Mouse (Mus musculus): ENCODE results near the gene Sycp2.

The Sycp2 gene

DNA sequence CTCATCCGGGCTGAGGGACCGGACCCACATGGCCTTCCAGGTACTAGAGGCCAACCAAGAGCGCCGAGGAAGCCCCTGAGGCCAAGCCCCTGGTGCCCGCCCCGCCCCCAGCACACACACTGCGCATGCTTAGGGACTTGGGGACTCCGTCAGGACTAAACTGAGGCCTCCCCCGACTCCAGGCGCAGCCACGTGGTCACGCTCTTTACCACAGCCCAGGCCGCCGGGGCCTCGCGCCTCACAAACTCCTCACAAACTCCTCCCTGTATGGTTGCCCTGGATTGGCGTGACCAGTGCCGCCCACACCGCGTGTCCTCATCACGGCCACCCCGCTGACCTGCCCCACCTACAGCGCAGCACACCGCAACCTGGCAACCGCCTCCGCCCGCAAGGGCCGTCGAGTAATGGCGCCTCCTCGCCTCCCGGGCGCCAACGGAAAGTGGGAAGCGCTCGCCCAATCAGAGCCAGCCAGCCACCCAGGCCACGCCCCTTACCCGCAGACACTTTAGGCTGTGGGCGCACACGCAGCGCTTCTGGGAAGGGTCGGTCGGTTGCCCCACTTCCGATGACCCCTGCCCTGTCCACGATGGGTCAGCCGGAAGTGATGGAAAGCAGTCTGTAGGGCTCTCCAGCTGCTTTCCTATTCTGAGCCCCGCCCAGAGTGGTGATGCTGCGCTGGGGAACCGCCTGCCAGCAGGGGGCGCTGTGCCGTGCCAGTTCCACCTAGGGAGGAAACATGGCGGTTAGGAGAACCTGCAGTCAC is at the start of gene Sycp2:
Gene Sycp2 (minus strand): TSS at position 633 of the 763 bp plus-strand sequence.
- no peak for DNase-seq (ENCODE audit: low spot score in 2 of 2)

DNA sequence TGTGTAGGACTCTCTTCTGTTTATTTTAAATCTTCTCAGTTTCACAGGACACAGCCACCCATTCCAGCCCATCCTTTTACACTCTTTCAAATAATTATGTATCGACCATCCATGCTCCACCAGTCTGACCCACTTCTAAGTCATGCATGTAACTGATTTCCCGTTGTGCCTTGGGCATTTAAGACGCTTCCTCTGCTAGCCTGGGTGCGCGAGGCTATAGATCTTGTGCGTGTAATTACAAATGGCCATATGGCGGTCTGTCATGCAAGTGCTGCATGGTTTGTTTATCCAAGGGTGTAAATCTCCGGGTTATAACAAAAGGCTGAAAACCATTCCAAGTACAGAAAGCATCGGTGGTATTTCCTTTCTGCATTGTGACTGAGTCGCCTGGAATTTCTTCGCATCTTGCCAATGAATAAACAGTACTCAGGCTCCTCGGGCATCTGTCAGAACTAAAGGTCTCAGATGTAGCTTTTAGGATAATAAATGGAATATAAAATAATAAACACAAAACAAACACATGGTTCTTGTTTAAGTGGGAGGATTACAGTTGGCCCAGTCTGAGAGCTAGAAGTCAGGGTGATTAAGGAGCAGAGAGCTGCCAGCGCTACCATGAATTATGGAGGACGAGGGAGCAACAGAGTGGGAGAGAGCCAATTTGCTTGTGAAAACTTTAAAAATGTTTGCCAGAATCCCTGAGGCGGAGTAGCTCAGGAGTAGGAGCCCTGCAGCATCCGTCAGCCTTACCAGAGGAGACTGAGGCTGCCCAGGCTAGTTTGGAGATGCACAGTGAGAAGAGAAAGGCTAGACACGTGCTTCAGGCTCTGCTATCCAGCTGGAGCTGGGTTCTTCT is 47.4 kb upstream of the Sycp2 start:
- DNase-seq (ENCODE audit: low spot score in 2 of 2) = no peak

DNA sequence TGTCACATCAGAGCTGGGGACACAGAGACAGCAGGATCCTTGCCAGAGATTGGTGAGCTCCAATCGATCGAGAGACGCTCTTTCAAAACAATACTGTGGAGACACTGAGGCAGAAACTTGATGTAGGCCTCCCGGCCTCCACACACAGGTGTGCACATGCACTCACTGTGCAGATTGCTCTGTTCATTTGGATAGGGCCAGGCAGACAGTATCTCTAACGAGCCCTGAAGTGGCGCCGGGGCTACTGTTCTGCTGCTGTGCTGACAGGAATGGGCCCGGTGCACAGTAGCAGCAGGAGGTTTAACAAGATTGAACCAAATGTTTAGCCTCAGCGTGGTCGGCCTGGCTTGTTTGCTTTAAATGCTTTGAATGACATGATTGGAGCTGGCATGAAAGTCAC is 43.5 kb upstream of the Sycp2 start:
- no peak for DNase-seq (ENCODE audit: low spot score in 2 of 2)

DNA sequence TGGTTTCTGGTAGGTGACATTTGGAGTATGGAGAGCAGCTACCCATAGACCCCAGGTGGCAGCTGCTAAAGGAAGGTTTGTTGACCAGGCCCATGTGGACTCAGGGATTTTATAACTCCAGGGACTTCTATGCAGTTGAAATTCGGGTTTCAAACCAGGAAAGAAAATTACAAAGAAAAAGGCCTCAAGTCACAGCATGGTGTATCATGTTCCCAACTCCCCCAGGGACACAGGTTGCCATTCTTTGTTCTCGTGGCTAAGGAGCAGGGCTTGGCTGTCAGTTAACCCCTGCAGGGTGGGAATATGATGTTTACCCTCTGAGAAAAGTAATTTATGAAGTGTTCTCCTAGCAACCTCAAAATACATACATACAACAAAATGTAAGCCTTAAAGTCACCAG is 42.8 kb upstream of the Sycp2 start:
- no peak for DNase-seq (ENCODE audit: low spot score in 2 of 2)

DNA sequence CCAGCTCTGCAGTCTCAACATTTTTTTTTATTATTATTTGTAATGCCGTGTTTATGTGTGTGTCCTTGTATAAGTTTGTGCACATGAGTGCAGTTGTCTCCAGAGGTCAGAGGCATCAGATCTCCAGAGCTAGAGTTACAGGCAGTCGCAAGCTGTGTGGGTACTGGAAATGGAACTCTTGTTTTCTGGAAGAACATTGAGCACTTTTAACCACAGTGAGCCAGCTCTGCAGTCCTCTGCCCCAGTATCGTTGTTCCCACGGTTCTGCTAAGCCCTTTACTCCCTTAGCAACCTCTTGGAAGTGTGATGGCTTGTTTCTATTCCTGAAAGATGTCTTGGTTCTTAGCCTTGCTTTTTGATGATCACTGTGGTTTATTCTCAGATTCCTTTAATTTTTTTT is 41.9 kb upstream of the Sycp2 start:
- DNase-seq (ENCODE audit: low spot score in 2 of 2) = no peak

DNA sequence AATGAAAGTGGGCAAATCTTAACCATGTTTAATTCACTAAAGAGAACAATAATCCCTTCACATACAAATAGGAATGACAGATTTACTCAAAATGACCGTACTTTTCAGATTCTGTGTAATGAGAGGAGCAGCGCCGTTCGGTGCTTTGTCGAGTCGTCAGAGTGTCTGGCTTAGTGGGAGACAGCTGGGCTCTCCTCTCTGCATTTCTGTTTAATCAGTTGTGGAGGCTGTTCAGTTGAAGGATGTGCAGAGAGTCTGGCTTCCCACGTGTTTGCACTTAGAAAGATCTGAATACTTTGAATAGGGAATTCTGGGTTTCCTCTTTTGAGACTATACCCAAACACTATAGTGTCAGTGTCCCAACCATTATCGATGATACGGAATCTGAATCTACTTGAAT is 29.8 kb upstream of the Sycp2 start:
- DNase-seq (ENCODE audit: low spot score in 2 of 2) = no peak

DNA sequence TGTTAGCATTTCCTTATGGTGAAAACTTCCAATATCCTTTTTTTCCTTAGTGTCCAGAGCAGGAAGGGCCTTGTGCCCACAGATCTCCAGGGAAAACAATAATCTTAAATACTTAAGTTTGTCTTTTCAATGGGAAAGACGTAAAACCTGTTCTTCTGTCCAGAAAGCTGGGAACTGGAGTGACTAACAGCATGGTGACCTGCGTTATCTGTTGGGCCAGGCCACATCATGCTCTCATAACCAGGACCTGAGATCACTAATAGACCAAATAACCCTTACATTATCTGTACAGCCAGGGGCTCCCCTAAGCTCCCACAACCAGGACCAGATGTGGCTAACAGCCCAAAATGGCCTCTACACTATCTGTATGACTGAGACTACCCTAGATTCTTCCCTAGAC is 26.4 kb upstream of the Sycp2 start:
- DNase-seq (ENCODE audit: low spot score in 2 of 2) = no peak

DNA sequence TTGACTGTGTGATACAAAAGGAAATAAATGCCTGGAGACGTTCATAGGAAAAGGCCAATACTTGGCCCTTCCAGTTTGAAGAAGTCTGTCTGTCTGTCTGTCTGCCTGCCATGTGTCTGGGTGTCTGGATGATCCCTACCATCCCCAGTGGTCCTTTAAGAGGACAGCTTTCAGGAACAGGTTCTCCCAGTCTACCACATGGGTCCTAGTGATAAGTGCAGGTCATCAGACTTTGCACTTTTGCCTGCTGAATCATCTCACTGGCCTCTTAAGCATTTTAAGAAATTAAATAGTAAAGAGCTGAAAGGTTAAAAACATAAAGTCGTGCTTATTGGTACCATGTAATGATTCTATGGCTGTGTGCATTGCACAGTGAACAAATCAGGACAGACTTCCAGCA is 26.0 kb upstream of the Sycp2 start:
- DNase-seq (ENCODE audit: low spot score in 2 of 2) = no peak

DNA sequence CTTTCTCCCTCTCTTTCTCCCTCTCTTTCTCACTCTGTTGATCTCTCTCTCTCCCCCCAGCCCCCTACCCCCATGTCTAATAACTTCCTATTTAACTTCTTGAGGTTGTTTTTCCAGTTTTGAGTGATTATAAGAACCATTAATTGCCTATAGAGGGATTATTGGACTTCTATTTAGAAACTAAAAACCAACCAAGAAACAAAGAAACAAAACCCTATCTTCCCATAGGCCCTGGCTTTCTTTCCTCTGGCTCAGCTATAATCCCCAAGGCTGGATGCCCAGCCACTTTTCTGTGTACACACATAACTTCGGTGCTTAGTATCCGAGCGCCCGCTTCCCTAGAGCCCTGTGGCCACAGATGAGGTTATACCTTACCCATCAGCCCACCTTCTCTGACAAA is 22.7 kb upstream of the Sycp2 start, which contains the start of gene Cdh26:
Gene Cdh26 (plus strand): TSS at position 301 of the 400 bp plus-strand sequence.
- DNase-seq (ENCODE audit: low spot score in 2 of 2) = no peak

DNA sequence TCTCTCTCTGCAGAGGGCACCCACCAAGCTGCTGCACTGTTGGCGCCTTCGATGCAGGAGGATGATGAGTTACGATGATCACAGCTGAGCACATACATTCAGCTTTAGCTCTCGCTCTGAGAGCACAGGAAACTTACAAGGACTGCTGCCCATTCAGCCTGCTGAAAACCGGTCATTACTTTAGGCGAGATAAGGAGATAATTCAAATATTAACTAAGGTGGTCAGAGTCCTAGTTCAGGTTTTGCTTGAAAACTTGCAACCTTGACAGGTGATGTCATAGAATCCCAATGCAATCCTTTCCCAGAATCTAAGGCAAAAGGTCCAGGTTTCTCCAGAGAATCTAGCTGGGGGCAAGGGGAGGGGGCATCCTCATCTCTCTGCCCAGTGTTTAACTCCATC is 21.9 kb upstream of the Sycp2 start:
- DNase-seq (ENCODE audit: low spot score in 2 of 2) = no peak

DNA sequence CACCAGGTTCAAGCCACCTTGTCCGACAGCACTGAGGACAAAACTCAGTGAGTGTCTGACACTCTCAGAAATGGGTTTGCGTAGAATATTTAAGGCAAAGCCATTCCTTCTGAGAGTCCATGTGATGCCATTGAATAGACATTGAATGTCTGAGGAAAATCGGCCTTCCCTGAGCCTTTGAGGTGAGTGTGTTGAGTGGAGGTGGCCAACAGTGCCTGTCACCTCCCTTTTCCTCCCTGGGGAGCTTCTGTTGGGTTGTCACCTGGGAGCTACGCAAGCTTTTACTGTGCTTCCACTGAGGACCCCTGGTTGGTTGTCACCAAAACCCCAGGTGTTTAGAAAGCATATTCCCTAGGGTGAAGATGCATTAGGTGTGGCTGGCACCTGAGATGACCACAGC is 21.2 kb upstream of the Sycp2 start:
- no peak for DNase-seq (ENCODE audit: low spot score in 2 of 2)

DNA sequence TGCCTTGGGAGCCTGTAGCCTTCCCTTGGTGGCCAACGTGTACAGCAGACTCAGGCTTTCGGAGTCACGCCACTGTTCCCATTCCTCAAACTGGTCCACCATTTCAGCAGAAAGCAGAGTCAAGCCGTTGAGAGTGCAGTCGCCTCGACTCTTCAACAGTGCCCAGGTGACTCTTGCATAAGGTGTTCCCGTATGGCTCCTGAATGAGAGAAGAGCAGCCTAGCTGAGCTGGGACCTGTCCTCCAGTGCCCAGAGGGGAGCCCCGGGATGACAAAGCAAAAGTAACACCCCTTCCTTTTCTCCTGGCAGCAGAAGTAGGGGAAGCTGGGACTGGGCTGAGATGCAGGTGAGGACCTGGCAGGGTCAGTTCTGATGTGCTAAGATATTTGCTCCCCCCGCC is 20.7 kb upstream of the Sycp2 start:
- DNase-seq (ENCODE audit: low spot score in 2 of 2) = no peak

DNA sequence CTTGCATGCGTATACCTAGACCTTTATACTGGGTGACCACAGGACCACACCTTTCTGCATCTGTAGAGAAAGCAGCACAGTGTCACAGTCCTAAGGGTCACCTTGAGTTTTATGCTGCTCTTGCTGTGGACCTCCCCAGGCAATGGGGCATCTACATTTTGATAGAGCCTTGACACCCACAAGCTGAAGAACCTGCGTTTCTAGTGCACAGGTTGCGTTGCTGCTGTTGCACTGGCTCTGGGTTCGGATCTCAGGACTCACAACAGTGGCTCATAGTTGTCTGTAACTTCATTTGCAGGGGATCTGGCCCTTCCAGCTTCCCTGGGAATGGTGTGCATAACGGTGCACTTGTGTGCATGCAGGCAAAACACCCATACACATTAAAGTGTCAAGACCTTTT is 19.7 kb upstream of the Sycp2 start:
- DNase-seq (ENCODE audit: low spot score in 2 of 2) = no peak

DNA sequence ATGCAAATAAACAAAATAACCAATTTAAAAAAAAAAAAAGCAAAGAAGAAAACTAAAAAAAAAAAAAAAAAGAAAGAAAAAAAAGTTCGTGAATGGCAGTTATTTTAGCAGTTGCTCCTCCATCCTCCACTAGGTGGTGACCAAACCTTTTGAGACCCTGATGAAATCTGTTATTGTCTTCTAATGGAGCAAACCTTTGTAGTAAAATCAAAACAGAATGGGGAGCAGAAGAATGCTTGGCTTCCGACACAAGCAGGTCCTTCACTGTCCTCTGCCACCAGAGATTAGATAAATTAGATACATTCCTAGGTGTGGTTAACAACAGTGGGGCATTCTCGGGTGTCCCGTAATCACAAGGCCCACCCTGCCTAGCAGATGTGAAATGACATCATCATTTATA is 18.7 kb upstream of the Sycp2 start:
- DNase-seq (ENCODE audit: low spot score in 2 of 2) = no peak

DNA sequence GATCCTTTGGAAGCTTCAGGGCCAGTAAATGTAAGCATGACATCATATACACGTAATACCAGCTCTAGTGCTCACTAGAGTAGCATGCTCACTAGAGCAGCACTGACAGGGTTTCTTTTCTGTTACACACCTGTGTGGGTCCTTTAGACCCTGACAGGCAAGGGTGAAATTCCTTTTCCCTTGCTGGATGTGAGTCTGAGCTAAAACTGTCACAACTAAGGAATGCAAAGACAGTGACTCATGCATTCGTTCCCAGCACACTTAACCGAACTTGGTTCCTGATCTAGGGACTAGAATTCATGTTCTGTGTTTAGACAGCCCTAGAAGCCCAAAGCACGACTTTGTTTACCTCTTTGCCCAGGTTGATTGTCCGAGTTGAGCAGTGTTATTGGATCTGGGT is 15.7 kb upstream of the Sycp2 start:
- no peak for DNase-seq (ENCODE audit: low spot score in 2 of 2)

DNA sequence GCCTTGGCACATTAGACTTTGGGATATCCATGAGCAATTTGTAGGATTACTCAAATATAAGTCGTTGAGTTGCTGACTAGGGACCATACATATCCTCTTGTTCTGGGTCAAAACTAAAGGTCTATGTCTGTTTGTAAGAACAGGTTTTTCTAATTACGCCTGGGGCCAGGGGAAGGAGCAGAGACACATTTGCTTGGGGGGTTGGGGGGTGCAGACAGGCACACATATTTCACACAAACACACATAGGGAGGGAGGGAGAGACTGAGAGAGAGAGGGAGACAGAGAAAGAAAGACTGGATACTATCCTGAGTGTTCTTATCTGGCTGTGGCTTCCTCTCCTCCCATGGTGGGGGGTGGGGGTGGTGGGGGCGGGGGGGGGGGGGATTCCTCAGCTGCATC is 14.7 kb upstream of the Sycp2 start:
- no peak for DNase-seq (ENCODE audit: low spot score in 2 of 2)

DNA sequence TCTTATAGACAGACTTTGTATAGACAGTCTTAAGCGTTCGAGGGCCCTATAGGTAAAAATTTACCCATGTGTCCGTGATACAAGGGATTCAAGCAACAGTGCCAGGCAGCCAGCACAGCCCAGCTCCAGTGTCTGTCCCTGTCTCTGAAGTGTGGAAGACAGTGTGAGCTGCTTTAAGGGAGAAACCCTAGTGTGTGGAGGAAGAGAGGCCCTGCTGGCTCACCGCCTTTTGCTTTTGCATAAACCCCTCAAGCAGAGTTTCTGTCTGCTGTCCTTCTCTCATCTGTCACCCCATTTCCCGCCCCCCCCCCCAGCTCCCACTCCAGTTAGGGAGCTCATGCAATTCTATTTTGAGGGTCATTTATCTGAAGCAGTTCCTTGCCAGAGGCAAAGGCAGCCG is 14.1 kb upstream of the Sycp2 start:
- no peak for DNase-seq (ENCODE audit: low spot score in 2 of 2)

DNA sequence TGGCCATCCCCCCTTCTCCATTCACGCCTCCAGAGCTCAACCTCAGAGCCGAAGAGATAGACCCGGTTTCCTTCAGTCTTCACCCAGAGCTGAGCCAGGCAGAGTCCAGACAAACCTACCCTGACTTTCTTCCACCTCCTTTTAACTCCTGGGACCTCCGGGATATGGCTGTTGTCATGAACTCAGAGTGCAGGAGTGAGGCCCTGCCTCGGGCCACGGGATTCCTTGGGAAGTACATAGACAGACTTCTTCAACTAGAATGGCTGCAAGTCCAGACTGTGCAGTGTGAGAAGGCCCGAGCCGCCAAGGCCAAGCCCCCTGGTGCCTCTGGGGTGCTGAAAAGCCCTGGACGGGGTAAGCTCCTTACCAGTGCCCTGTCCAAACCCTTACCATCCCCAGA is 13.1 kb upstream of the Sycp2 start:
- DNase-seq (ENCODE audit: low spot score in 2 of 2) = no peak

DNA sequence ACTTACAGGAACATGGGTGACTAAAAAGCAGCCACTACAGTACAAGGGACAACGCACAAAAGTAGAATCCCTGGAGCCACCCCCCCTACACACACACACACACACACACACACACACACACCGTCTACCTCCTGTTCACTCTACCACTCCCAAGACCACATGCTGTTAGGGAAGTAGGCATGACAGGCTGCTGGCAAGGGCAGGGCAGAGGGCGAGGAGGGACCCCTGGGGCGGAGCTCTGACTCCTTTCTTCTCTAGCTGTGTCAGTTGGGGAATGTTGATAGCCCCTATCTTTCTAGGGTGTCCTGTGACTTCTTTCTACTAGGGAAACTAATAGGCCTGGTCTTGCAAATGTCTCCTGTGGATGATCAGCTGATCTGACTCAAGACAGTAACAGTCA is 9.5 kb upstream of the Sycp2 start:
- no peak for DNase-seq (ENCODE audit: low spot score in 2 of 2)

DNA sequence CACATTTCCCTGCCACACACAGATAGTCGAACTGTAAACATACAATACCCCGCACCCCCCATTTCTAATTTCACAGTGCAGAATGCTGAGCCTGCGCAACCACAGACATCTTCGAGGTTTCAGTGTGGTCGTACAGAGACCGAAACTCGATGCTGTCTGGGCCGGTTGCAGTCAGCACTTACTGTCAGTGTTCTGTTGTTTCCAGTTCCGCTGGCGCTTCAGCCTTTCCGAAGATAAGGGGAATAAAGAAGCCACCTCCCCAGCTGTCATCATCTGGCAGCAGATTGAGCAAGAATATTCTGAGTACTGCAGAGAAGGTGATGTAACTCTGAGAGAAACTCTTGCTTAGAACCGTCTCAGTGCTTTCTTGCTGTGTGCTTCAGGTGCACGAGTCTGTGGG is 8.9 kb upstream of the Sycp2 start:
- DNase-seq (ENCODE audit: low spot score in 2 of 2) = no peak

DNA sequence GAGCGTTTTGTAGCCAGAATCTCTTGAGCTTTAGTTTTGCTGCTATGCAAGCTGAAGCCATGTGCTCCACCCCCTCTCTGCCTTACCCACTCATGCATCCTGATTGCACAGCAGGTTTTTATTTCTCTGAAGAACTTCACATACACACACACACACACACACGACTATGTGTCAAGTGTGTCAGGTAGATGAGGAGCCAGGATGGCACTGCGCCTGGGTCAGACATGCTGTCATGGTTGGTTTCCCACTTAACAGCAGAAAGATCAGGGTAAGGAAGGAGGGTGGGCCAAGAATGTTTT is 7.6 kb upstream of the Sycp2 start:
- no peak for DNase-seq (ENCODE audit: low spot score in 2 of 2)

DNA sequence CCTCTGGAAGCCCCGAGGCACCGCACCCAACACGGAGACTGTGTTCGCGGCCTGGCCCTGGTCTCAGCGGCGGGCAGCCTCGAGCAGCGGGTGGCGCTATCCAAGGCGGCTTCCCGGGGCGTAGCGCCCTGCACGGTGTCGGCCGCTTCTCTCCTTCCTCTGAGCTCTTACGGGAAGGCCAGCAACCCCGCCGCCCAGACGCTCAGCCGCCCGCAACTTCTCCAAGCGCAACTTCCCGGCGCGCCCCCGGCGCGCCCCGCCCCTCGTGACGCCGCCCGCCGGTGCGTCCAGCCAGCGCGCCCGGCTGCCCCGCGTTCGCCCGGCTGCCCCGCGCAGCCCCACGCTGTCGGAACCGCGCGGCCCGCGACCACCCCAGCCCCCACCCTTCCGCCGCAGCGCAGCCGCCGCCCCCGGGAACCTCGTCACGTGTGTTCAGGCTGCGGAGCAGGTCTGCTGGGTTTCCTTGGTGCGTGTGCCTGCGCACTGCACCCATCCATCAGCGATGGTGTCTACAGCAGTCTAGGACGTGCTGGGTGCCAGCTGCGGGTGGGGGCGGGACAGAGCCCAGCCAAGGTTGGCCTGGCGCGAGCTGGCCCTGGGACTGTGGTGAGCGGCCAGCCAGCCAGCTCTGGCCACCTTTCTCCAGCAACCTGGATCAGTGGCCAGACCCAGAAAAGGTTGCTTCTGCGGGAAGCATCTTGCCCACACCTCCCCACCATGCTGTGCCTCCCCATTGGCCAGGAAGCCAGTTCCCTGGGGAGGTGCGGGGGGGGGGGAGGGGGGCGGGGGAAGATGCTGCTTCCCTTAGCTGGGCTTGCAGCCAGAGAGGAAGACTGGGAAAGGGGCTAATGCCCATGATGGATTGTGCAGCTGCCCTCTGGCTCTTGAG is 7.0 kb upstream of the Sycp2 start, which contains the start of the genes Ppp1r3d and Fam217b:
Gene Ppp1r3d (minus strand): TSS at position 212 of the 889 bp plus-strand sequence.
Gene Fam217b (plus strand): TSS at position 264 of the 889 bp plus-strand sequence.
- no peak for DNase-seq (ENCODE audit: low spot score in 2 of 2)
